Mouse (Mus musculus): ENCODE measurements around the gene Bpnt1. TPM values are rescaled to one million over a fixed set of nuclear protein-coding genes. Genes with fewer than 3 reads are reported as not detected.
"Not testable (repeated sequence)": the region's sequence is repeated elsewhere in the genome, so short reads cannot be mapped to it uniquely, and the experiment has no call there.

The Bpnt1 gene
- polyA plus RNA-seq, 1 experiment from 2014 or later: 24.1 TPM

DNA sequence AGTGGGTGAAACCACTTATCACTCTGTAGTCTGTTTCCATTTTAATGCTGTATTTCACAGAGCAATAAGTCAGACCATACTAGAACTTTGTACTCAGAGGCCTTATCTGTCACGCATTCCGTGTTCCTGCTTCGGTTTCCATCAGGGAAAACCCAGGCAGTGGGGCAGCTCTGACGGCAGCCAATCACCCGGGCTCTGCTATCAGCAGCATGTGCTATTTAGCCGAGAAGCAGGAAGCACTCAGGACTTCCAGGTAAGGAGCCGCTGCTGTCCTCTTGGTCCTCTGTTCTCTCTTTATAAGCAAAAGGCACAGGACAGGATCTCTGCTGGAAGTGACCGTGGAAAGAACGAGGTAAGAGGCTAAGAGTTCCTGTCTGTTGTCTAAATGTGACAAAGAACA, 20.0 kb upstream of the Bpnt1 start:
- Histone ChIP-seq H3K27me3 (ENCODE audit: control insufficient read depth, insufficient read depth, low read length) (no peaks in the 10 kb centered on the region), H3K9me3 (ENCODE audit: control insufficient read depth, low read length) (no peaks in the 10 kb centered on the region), H3K4me3 (ENCODE audit: control insufficient read depth in 1 of 2, insufficient read depth in 1 of 2, low read depth in 1 of 2, low read length in 2 of 2) (peak overlapping the region in 1 of 2 experiments; percentile 12; a peak in 1 of 4 replicates), H3K27ac (replicated peaks in 1 of 2; ENCODE audit: control insufficient read depth in 1 of 2, insufficient read depth in 1 of 2, low read depth in 2 of 2, low read length in 2 of 2) (peak overlapping the region; percentile 34 to 79; a peak in 3 of 4 replicates), H3K9ac (ENCODE audit: low read length) (peak overlapping the region; percentile 13; the same call in 1 of the 2 replicates), H3K4me1 (ENCODE audit: control insufficient read depth in 2 of 2, insufficient read depth in 2 of 2, low read length in 2 of 2) (peaks cover 4 to 16% of the 10 kb centered on the region in 2 experiments), H3K4me2 (ENCODE audit: low read length) (peak overlapping the region; percentile 46), H3K36me3 (ENCODE audit: control insufficient read depth, insufficient read depth, low read length) (peaks cover 50% of the 10 kb centered on the region)
- no peak for ATAC-seq (ENCODE audit: insufficient number of reproducible peaks, insufficient read depth, low FRiP score, low read depth)
- WGBS: 15% methylated on average over 9 of the region's 9 CpGs

DNA sequence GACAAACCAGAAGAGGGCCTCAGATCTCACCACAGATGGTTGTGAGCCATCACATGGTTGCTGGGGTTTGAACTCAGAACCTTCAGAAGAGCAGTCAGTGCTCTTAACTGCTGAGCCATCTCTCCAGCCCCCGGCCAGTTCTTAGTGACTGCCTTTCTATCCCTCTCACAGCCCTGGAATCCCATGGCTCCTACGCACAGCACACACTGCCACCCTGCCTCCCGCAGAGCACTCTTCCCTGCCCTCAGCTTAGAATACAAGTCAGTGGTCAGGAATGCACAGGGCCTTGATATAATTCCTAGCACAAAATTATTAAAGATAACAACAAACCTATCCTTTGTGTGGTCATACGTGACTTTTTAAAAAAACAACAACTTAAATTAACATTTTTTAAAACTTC, 17.4 kb upstream of the Bpnt1 start:
- H3K36me3 ChIP-seq (ENCODE audit: control insufficient read depth, insufficient read depth, low read length): peaks cover 61% of the 10 kb centered on the region
- no peaks in the 10 kb centered on the region for H3K9me3 ChIP-seq (ENCODE audit: control insufficient read depth, low read length)
- ATAC-seq (ENCODE audit: insufficient number of reproducible peaks, insufficient read depth, low FRiP score, low read depth): no peak
- WGBS: 81% methylated on average over 4 of the region's 4 CpGs
- no peak overlapping the region for H3K9ac ChIP-seq (ENCODE audit: low read length)
- H3K4me2 ChIP-seq (ENCODE audit: low read length): no peak overlapping the region
- peaks cover 4 to 9% of the 10 kb centered on the region in 2 experiments; a peak in 3 of 4 replicates for H3K4me1 ChIP-seq (ENCODE audit: control insufficient read depth in 2 of 2, insufficient read depth in 2 of 2, low read length in 2 of 2)
- no peaks in the 10 kb centered on the region for H3K27me3 ChIP-seq (ENCODE audit: control insufficient read depth, insufficient read depth, low read length)
- H3K4me3 ChIP-seq (ENCODE audit: control insufficient read depth in 1 of 2, insufficient read depth in 1 of 2, low read depth in 1 of 2, low read length in 2 of 2): no peak overlapping the region
- no peak overlapping the region for H3K27ac ChIP-seq (replicated peaks in 1 of 2; ENCODE audit: control insufficient read depth in 1 of 2, insufficient read depth in 1 of 2, low read depth in 2 of 2, low read length in 2 of 2)

DNA sequence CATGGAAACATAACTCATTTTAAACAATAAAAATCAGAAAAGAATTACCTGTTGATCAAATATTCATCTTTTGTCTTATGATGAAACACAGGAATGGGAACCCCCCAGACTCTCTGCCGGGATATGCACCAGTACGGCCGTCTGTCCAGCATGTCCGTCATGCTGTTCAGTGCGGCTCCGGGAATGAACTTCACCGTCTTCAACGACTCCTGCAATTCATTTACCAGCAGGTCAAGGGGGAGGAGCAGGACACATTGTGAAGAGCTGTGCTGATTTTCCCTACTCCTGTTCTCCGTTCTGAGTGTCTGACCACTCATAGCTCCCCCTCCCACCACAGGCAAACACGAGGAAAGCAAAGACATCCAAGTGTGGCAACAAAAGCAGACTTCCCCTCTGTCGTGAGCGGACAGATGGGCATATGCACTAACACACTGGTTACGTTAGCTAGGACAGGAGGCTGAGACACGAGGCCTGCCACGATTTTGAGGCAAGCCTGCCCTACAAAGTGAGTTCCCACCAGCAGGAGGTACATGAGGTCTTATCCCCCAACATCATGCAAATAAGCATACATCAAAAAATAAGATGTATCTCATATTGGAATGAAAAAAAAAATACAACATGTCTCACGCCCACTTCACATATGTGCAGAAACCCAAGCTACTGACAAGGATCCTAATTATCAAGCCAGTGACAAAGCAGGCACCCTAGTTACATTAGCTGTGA, 15.9 kb upstream of the Bpnt1 start:
- peaks cover 4 to 9% of the 10 kb centered on the region in 2 experiments; a peak in 3 of 4 replicates for H3K4me1 ChIP-seq (ENCODE audit: control insufficient read depth in 2 of 2, insufficient read depth in 2 of 2, low read length in 2 of 2)
- no peaks in the 10 kb centered on the region for H3K9me3 ChIP-seq (ENCODE audit: control insufficient read depth, low read length)
- 90% methylated on average over 16 of the region's 16 CpGs for WGBS
- no peak overlapping the region for H3K4me2 ChIP-seq (ENCODE audit: low read length)
- no peak overlapping the region for H3K9ac ChIP-seq (ENCODE audit: low read length)
- H3K36me3 ChIP-seq (ENCODE audit: control insufficient read depth, insufficient read depth, low read length): peaks cover 75% of the 10 kb centered on the region
- no peaks in the 10 kb centered on the region for H3K27me3 ChIP-seq (ENCODE audit: control insufficient read depth, insufficient read depth, low read length)
- no peak overlapping the region for H3K27ac ChIP-seq (replicated peaks in 1 of 2; ENCODE audit: control insufficient read depth in 1 of 2, insufficient read depth in 1 of 2, low read depth in 2 of 2, low read length in 2 of 2)
- H3K4me3 ChIP-seq (ENCODE audit: control insufficient read depth in 1 of 2, insufficient read depth in 1 of 2, low read depth in 1 of 2, low read length in 2 of 2): no peak overlapping the region
- no peak for ATAC-seq (ENCODE audit: insufficient number of reproducible peaks, insufficient read depth, low FRiP score, low read depth)

GRCm38 (mm10) chr1:185327754-185328345, 4.1 kb upstream of the Bpnt1 start:
- Histone ChIP-seq H3K27ac (replicated peaks in 1 of 2; ENCODE audit: control insufficient read depth in 1 of 2, insufficient read depth in 1 of 2, low read depth in 2 of 2, low read length in 2 of 2) (peak overlapping the region in 1 of 2 experiments; percentile 95; a peak in 1 of 4 replicates), H3K9ac (ENCODE audit: low read length) (peak overlapping the region; percentile 93), H3K4me3 (ENCODE audit: control insufficient read depth in 1 of 2, insufficient read depth in 1 of 2, low read depth in 1 of 2, low read length in 2 of 2) (peak overlapping the region in 1 of 2 experiments; percentile 86; a peak in 2 of 4 replicates), H3K36me3 (ENCODE audit: control insufficient read depth, insufficient read depth, low read length) (peaks cover 46% of the 10 kb centered on the region), H3K4me2 (ENCODE audit: low read length) (peak overlapping the region; percentile 58)
- H3K4me1 ChIP-seq (ENCODE audit: control insufficient read depth in 2 of 2, insufficient read depth in 2 of 2, low read length in 2 of 2); H3K9me3 ChIP-seq (ENCODE audit: control insufficient read depth, low read length); ATAC-seq (ENCODE audit: insufficient number of reproducible peaks, insufficient read depth, low FRiP score, low read depth); H3K27me3 ChIP-seq (ENCODE audit: control insufficient read depth, insufficient read depth, low read length): not testable (repeated sequence)
- 63% methylated on average over 3 of the region's 3 CpGs for WGBS

- H3K36me3 ChIP-seq (ENCODE audit: control insufficient read depth, insufficient read depth, low read length): peaks cover 34% of the 10 kb centered on the region
- H3K4me2 ChIP-seq (ENCODE audit: low read length): peak within 1 kb of the TSS; percentile 58
- peak; percentile 83 for ATAC-seq (ENCODE audit: insufficient number of reproducible peaks, insufficient read depth, low FRiP score, low read depth)
- peak within 1 kb of the TSS; percentile 93 for H3K9ac ChIP-seq (ENCODE audit: low read length)
- H3K4me1 ChIP-seq (ENCODE audit: control insufficient read depth in 2 of 2, insufficient read depth in 2 of 2, low read length in 2 of 2): peaks cover 4 to 12% of the 10 kb centered on the region in 2 experiments
- peak within 1 kb of the TSS; percentile 82 to 86 for H3K4me3 ChIP-seq (ENCODE audit: control insufficient read depth in 1 of 2, insufficient read depth in 1 of 2, low read depth in 1 of 2, low read length in 2 of 2)
- under 1% methylated on average over 76 of the region's 76 CpGs for WGBS
- peak within 1 kb of the TSS; percentile 86 to 95 for H3K27ac ChIP-seq (replicated peaks in 1 of 2; ENCODE audit: control insufficient read depth in 1 of 2, insufficient read depth in 1 of 2, low read depth in 2 of 2, low read length in 2 of 2)
- no peaks in the 10 kb centered on the region for H3K9me3 ChIP-seq (ENCODE audit: control insufficient read depth, low read length)
- no peaks in the 10 kb centered on the region for H3K27me3 ChIP-seq (ENCODE audit: control insufficient read depth, insufficient read depth, low read length)
Measured at GRCm38 (mm10) chr1:185328721-185329610, 3.0 kb upstream of the Bpnt1 start, which contains the start of gene Iars2. Gene Iars2 (minus strand): TSS chr1:185329396.

DNA sequence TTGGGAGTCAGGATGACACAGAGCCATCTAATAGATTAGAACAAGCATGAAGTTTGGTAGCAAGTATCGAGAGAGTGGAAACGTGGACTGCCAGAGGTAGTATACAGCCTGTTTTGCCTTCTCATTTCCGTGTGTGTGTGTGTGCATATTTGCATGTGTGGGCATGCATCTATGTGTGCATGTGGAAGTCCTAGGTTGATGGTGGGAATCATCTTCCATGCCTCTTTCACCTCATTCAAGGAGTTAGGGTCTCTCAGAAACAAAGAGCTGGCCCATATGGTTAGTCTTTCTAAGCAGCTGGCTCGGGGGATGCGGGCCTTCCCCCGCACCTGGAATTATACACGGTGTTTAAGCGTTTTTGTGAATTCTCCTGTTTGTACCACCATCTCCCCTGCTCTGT, 2.1 kb upstream of the Bpnt1 start:
- H3K9ac ChIP-seq (ENCODE audit: low read length): no peak overlapping the region
- peak overlapping the region; percentile 58; the same call in 1 of the 2 replicates for H3K4me2 ChIP-seq (ENCODE audit: low read length)
- H3K36me3 ChIP-seq (ENCODE audit: control insufficient read depth, insufficient read depth, low read length): peaks cover 26% of the 10 kb centered on the region
- 91% methylated on average over 8 of the region's 8 CpGs for WGBS
- H3K4me3 ChIP-seq (ENCODE audit: control insufficient read depth in 1 of 2, insufficient read depth in 1 of 2, low read depth in 1 of 2, low read length in 2 of 2): no peak overlapping the region
- peaks cover 4 to 12% of the 10 kb centered on the region in 2 experiments for H3K4me1 ChIP-seq (ENCODE audit: control insufficient read depth in 2 of 2, insufficient read depth in 2 of 2, low read length in 2 of 2)
- H3K27me3 ChIP-seq (ENCODE audit: control insufficient read depth, insufficient read depth, low read length): no peaks in the 10 kb centered on the region
- H3K27ac ChIP-seq (replicated peaks in 1 of 2; ENCODE audit: control insufficient read depth in 1 of 2, insufficient read depth in 1 of 2, low read depth in 2 of 2, low read length in 2 of 2): no peak overlapping the region
- H3K9me3 ChIP-seq (ENCODE audit: control insufficient read depth, low read length): no peaks in the 10 kb centered on the region
- no peak for ATAC-seq (ENCODE audit: insufficient number of reproducible peaks, insufficient read depth, low FRiP score, low read depth)

DNA sequence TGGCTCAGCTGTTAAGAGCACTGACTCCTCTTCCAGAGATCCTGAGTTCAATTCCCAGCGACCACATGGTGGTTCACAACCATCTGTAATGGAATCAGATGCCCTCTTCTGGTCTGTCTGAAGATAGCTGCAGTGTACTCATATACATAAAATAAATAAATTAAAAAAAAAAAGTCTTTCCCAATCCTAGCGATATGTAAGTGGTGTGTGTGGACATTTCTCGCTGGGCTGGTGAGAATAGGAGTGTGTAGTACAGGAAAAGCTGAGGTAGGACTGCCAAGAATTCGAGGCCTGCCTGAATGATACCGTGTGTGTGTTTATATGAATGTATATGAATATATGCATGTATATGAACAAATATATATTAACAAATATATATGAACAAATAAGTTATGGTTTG, 585 bp upstream of the Bpnt1 start:
- Histone ChIP-seq H3K9ac (ENCODE audit: low read length) (peak overlapping the region; percentile 77; the same call in 1 of the 2 replicates), H3K4me1 (ENCODE audit: control insufficient read depth in 2 of 2, insufficient read depth in 2 of 2, low read length in 2 of 2) (peaks cover 4 to 15% of the 10 kb centered on the region in 2 experiments), H3K9me3 (ENCODE audit: control insufficient read depth, low read length) (no peaks in the 10 kb centered on the region), H3K4me2 (ENCODE audit: low read length) (peak overlapping the region; percentile 73), H3K27me3 (ENCODE audit: control insufficient read depth, insufficient read depth, low read length) (no peaks in the 10 kb centered on the region), H3K4me3 (ENCODE audit: control insufficient read depth in 1 of 2, insufficient read depth in 1 of 2, low read depth in 1 of 2, low read length in 2 of 2) (0 out of 4 replicates have a peak overlapping the region, but pooled peaks of 1 of the 2 experiments have one; percentile 54), H3K36me3 (ENCODE audit: control insufficient read depth, insufficient read depth, low read length) (peaks cover 11% of the 10 kb centered on the region), H3K27ac (replicated peaks in 1 of 2; ENCODE audit: control insufficient read depth in 1 of 2, insufficient read depth in 1 of 2, low read depth in 2 of 2, low read length in 2 of 2) (peak overlapping the region in 1 of 2 experiments; percentile 90; a peak in 1 of 4 replicates)
- no peak for ATAC-seq (ENCODE audit: insufficient number of reproducible peaks, insufficient read depth, low FRiP score, low read depth)
- 49% methylated on average over 5 of the region's 5 CpGs for WGBS
